Mouse (Mus musculus): Measurements from ENCODE around the gene C1ql3. TPM values are rescaled to one million over a fixed set of nuclear protein-coding genes. Genes with fewer than 3 reads are reported as not detected.

The C1ql3 gene
- polyA plus RNA-seq (2015; fragmentation: Nextera tagmentation; extraction: Ambion mirVana) = 5.6 and 5.9 TPM in 2 replicates

GRCm38 (mm10) chr2:13011472-13011871 is at the start of gene C1ql3:
TSS of gene C1ql3 (minus strand) at chr2:13011806.
- H3K9me3 ChIP-seq = no peaks in the 10 kb centered on the region
- H3K36me3 ChIP-seq = no peaks in the 10 kb centered on the region
- H3K4me2 ChIP-seq = peak within 1 kb of the TSS; percentile 100
- peaks cover 32% of the 10 kb centered on the region for H3K27me3 ChIP-seq
- H3K9ac ChIP-seq = peak within 1 kb of the TSS; percentile 59
- peak within 1 kb of the TSS; percentile 65 for H3K4me3 ChIP-seq
- H3K4me1 ChIP-seq (replicated peaks) = peaks cover 27% of the 10 kb centered on the region
- under 1% methylated on average over 19 of the region's 19 CpGs for WGBS
- peak within 1 kb of the TSS; percentile 73 for H3K27ac ChIP-seq (replicated peaks)
- ATAC-seq (ENCODE audit: low FRiP score, low read depth) = peak; percentile 54; the same call in 1 of the 2 replicates

DNA sequence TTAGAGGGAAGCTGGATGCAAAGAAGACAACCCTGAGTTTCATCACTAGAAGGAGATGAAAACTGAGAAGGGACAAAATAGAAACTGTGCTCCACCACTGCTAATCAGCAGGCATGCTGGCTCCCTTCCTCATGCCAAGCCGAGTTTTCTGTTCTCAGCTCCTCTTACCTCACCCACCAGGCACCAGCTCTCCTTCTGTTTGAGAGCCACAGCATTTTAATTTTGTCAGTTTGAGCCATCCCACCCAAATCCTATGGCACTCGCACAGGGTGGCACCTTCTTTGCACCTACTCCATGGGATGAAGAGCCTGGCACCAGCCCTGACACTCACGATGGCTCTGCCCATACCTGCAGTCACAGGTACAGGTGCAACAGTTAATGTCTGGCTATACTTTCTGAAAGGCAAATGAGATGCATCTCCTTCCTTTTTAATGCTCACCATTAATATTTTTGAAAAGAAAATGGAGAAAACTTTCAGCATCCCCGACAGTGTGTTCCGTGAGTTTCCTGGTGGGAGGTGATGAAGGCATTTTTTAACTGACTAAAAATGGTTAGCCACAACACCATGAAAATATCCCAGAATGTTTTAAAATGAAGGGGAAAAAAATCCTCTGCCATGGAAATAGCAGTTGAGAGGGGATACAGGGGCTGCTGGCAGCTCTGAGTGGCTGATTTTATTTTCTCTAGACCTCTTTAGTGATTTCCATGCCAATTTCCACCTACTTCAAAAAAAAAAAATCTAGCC is 49.0 kb upstream of the C1ql3 start:
- H3K4me1 ChIP-seq (replicated peaks) = no peaks in the 10 kb centered on the region
- no peak overlapping the region for H3K27ac ChIP-seq (replicated peaks)
- WGBS = 94% methylated on average over 5 of the region's 5 CpGs
- no peaks in the 10 kb centered on the region for H3K36me3 ChIP-seq
- H3K4me3 ChIP-seq = no peak overlapping the region
- H3K9ac ChIP-seq = no peak overlapping the region
- no peaks in the 10 kb centered on the region for H3K9me3 ChIP-seq
- no peaks in the 10 kb centered on the region for H3K27me3 ChIP-seq
- ATAC-seq (ENCODE audit: low FRiP score, low read depth) = no peak
- H3K4me2 ChIP-seq = no peak overlapping the region

DNA sequence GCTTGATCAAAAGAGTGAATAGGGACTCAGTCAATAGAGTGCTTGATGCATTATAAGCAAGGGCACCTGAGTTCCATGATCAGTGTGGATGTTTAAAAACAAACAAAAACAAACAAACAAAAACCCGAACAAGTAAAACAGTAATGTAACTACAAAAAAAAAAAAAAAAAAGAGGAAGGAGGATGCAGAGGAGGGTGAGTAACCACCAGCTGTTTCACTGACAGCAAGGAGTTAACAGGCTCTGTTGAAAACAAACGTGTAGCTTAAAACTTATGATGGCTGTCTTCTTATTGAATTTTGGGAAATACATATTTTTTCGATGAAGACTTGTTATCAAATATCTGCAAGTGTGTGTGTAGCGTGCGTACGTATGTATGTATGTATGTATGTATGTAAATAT is 37.0 kb upstream of the C1ql3 start:
- WGBS = 92% methylated on average over 6 of the region's 6 CpGs

DNA sequence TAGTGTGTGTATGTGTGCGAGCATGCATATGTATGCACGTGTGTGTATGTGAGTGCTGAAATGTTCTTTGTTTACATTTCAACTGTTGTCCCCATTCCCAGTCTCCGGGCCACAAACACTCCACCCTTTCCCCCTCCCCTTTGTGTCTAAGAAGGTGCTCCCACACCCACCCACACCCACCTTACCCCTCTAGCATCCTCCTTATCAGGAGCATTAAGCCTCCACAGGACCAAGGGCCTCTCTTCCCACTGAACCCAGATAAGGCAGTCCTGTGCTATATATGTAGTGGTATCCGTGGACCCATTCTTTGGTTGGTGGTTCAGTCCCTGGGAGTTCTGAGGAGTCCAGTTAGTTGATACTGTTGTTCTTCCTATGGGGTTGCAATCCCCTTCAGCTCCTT is 32.9 kb upstream of the C1ql3 start:
- Histone ChIP-seq H3K27ac (replicated peaks) (no peak overlapping the region), H3K36me3 (no peaks in the 10 kb centered on the region), H3K4me2 (no peak overlapping the region), H3K4me3 (no peak overlapping the region), H3K9me3 (no peaks in the 10 kb centered on the region), H3K9ac (no peak overlapping the region), H3K4me1 (replicated peaks) (no peaks in the 10 kb centered on the region), H3K27me3 (no peaks in the 10 kb centered on the region)
- ATAC-seq (ENCODE audit: low FRiP score, low read depth) = no peak
- WGBS = 89% methylated on average over 4 of the region's 4 CpGs

More for the DNA sequence above, 37.0 kb upstream of the C1ql3 start:
- no peak for ATAC-seq (ENCODE audit: low FRiP score, low read depth)
- no peaks in the 10 kb centered on the region for H3K36me3 ChIP-seq
- no peaks in the 10 kb centered on the region for H3K9me3 ChIP-seq
- no peak overlapping the region for H3K27ac ChIP-seq (replicated peaks)
- H3K9ac ChIP-seq = no peak overlapping the region
- no peaks in the 10 kb centered on the region for H3K27me3 ChIP-seq
- no peak overlapping the region for H3K4me3 ChIP-seq
- no peaks in the 10 kb centered on the region for H3K4me1 ChIP-seq (replicated peaks)
- H3K4me2 ChIP-seq = no peak overlapping the region

GRCm38 (mm10) chr2:13039785-13040184 is 28.2 kb upstream of the C1ql3 start:
- Histone ChIP-seq H3K4me2 (no peak overlapping the region), H3K4me1 (replicated peaks) (no peaks in the 10 kb centered on the region), H3K36me3 (no peaks in the 10 kb centered on the region), H3K27me3 (no peaks in the 10 kb centered on the region), H3K9ac (no peak overlapping the region), H3K4me3 (no peak overlapping the region), H3K9me3 (no peaks in the 10 kb centered on the region), H3K27ac (replicated peaks) (no peak overlapping the region)
- ATAC-seq (ENCODE audit: low FRiP score, low read depth) = no peak
- WGBS = 95% methylated on average over 4 of the region's 4 CpGs

DNA sequence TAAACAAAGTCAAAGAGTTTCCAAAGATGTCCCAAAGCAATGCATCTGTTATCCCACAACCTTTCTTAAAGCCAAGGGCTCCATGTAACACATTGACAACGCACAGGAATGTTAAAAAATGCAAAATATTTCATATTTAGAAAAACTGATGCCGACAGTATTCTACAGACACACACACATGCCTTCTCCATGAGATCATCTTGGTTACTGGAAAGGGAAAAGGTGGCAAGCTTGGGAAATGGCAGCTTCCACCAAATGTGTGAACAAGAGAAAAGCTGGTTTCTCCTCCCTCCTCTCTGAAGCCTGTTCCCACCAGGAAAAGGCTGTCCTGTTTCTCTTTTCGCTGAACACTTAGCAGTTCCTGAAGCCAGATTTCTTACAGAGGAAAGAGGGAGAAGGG is 27.2 kb upstream of the C1ql3 start:
- Histone ChIP-seq H3K27ac (replicated peaks) (no peak overlapping the region), H3K4me1 (replicated peaks) (no peaks in the 10 kb centered on the region), H3K27me3 (no peaks in the 10 kb centered on the region), H3K36me3 (no peaks in the 10 kb centered on the region), H3K9me3 (no peaks in the 10 kb centered on the region), H3K9ac (no peak overlapping the region), H3K4me2 (no peak overlapping the region), H3K4me3 (no peak overlapping the region)
- no peak for ATAC-seq (ENCODE audit: low FRiP score, low read depth)
- WGBS = 83% methylated on average over 3 of the region's 3 CpGs

- no peak overlapping the region for H3K9ac ChIP-seq
- H3K4me2 ChIP-seq = no peak overlapping the region
- H3K27ac ChIP-seq (replicated peaks) = no peak overlapping the region
- H3K36me3 ChIP-seq = no peaks in the 10 kb centered on the region
- H3K27me3 ChIP-seq = no peaks in the 10 kb centered on the region
- ATAC-seq (ENCODE audit: low FRiP score, low read depth) = no peak
- no peaks in the 10 kb centered on the region for H3K4me1 ChIP-seq (replicated peaks)
- WGBS = 80% methylated on average over 1 of the region's 1 CpGs
- no peaks in the 10 kb centered on the region for H3K9me3 ChIP-seq
- H3K4me3 ChIP-seq = no peak overlapping the region
Measured at GRCm38 (mm10) chr2:13018861-13019260, 7.3 kb upstream of the C1ql3 start.

GRCm38 (mm10) chr2:13018382-13018781 is 6.8 kb upstream of the C1ql3 start:
- Histone ChIP-seq H3K9ac (no peak overlapping the region), H3K4me3 (no peak overlapping the region), H3K4me1 (replicated peaks) (no peaks in the 10 kb centered on the region), H3K27me3 (peaks cover 3% of the 10 kb centered on the region; the same call in 1 of the 2 replicates), H3K36me3 (no peaks in the 10 kb centered on the region), H3K4me2 (no peak overlapping the region), H3K9me3 (no peaks in the 10 kb centered on the region), H3K27ac (replicated peaks) (no peak overlapping the region)
- ATAC-seq (ENCODE audit: low FRiP score, low read depth) = no peak
- WGBS = 38% methylated on average over 5 of the region's 5 CpGs

- Histone ChIP-seq H3K4me3 (peak overlapping the region; percentile 65), H3K4me1 (replicated peaks) (peaks cover 27% of the 10 kb centered on the region), H3K9ac (peak overlapping the region; percentile 59; the same call in 1 of the 2 replicates), H3K36me3 (no peaks in the 10 kb centered on the region), H3K9me3 (no peaks in the 10 kb centered on the region), H3K4me2 (peak overlapping the region; percentile 100), H3K27me3 (peaks cover 32% of the 10 kb centered on the region), H3K27ac (replicated peaks) (no peak overlapping the region)
- 33% methylated on average over 3 of the region's 3 CpGs for WGBS
- no peak for ATAC-seq (ENCODE audit: low FRiP score, low read depth)
Measured at GRCm38 (mm10) chr2:13011973-13012372, 367 bp upstream of the C1ql3 start.

DNA sequence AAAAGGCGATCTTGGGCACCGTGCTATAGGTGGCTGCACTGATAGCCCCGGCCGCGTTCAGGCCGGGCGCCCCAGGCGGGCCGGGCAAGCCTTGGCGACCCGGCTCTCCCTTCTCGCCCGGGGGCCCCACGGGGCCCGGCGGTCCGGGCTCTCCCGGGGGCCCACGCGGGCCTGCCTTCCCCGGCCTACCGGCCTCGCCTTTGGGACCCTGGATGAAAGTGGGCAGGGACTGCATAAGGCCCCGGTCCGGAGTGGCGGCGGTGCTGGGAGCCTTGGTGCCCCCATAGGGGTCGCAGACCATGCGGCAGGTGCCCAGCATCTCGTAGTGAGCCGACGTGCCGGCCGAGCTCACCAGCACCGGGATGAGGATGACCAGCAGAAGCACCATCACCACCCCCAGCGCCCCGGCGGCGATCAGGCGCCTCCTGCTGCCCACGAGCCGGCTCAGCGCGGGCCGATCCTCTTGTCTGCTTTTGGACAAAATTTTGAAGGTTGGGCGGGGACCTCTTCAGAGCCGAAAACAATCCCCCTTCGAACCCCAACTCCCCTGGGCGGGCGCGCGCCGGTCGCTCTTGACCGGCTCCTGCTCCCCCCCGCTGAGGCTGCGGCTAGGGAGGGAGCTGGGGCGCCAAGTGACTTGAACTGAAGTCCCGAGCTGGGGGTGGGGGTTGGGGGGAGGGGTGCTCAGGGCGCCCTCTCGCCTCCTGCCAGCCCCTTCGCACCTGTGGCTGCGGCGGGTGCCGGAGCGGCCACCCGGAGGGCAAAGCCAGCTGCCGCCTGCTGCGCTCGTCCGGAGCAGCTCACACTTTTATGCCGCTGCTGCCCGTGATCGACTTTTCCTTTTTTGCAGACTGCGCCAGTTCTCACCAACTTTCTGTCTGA is 905 bp downstream of the C1ql3 start:
- Histone ChIP-seq H3K4me2 (peak overlapping the region; percentile 100), H3K4me1 (replicated peaks) (peaks cover 27% of the 10 kb centered on the region), H3K9me3 (no peaks in the 10 kb centered on the region), H3K9ac (peak overlapping the region; percentile 59), H3K4me3 (peak overlapping the region; percentile 65), H3K27ac (replicated peaks) (peak overlapping the region; percentile 73), H3K36me3 (no peaks in the 10 kb centered on the region), H3K27me3 (peaks cover 32% of the 10 kb centered on the region)
- under 1% methylated on average over 74 of the region's 75 CpGs for WGBS
- ATAC-seq (ENCODE audit: low FRiP score, low read depth) = peak; percentile 71

DNA sequence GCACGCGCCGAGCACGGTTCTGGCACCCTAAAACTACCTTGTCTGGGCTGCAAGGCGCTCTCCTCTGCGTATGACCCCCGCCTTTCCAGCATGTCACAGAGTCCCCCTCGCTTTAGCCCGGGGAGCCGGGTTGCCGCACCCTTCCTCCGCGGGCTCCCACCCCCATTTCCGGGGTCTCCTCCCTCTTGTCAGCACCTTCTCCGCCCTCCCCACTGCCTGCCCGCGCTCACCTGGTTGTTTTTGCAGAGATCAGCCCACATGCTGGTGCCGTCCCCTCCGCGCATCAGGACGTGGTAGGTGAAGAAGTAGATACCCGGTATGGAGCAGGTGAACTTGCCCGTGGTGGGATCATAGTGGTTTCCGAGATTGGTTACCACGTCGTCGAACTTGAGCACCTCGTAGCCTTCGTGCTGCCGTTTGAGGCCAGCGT is 1.6 kb downstream of the C1ql3 start:
- 2% methylated on average over 31 of the region's 31 CpGs for WGBS

More for the DNA sequence above, 1.6 kb downstream of the C1ql3 start:
- peak overlapping the region; percentile 65 for H3K4me3 ChIP-seq
- peak overlapping the region; percentile 100 for H3K4me2 ChIP-seq
- peak overlapping the region; percentile 59 for H3K9ac ChIP-seq
- H3K36me3 ChIP-seq = no peaks in the 10 kb centered on the region
- peak; percentile 39; the same call in 1 of the 2 replicates for ATAC-seq (ENCODE audit: low FRiP score, low read depth)
- H3K27ac ChIP-seq (replicated peaks) = peak overlapping the region; percentile 73
- H3K9me3 ChIP-seq = no peaks in the 10 kb centered on the region
- peaks cover 27% of the 10 kb centered on the region for H3K4me1 ChIP-seq (replicated peaks)
- H3K27me3 ChIP-seq = peaks cover 32% of the 10 kb centered on the region

All from hindbrain, embryonic 15.5 days (tissue).